Mouse (Mus musculus): Measurements from ENCODE around the gene Tshz2. TPM values are rescaled to one million over a fixed set of nuclear protein-coding genes. Genes with fewer than 3 reads are reported as not detected.

Gene Tshz2
- polyA plus RNA-seq, 1 experiment from 2014 or later: 43.0 TPM

GRCm38 (mm10) chr2:169804380-169804779 lies 171.6 kb downstream of the Tshz2 start:
- H3K4me2 ChIP-seq: no peak overlapping the region
- H3K4me1 ChIP-seq (replicated peaks): peaks cover 11% of the 10 kb centered on the region; the same call in 1 of the 2 replicates
- 74% methylated on average over 5 of the region's 5 CpGs for WGBS
- no peak for ATAC-seq (ENCODE audit: low FRiP score)
- no peak overlapping the region for H3K4me3 ChIP-seq
- H3K36me3 ChIP-seq: no peaks in the 10 kb centered on the region
- H3K27me3 ChIP-seq: no peaks in the 10 kb centered on the region
- H3K27ac ChIP-seq: no peak overlapping the region
- no peaks in the 10 kb centered on the region for H3K9me3 ChIP-seq
- no peak overlapping the region for H3K9ac ChIP-seq

- WGBS: 85% methylated on average over 12 of the region's 12 CpGs
- H3K4me2 ChIP-seq: no peak overlapping the region
- H3K9ac ChIP-seq: no peak overlapping the region
- no peak for ATAC-seq (ENCODE audit: low FRiP score)
- no peaks in the 10 kb centered on the region for H3K9me3 ChIP-seq
- H3K27ac ChIP-seq: no peak overlapping the region
- peaks cover 19% of the 10 kb centered on the region for H3K4me1 ChIP-seq (replicated peaks)
- no peaks in the 10 kb centered on the region for H3K36me3 ChIP-seq
- H3K4me3 ChIP-seq: no peak overlapping the region
- no peaks in the 10 kb centered on the region for H3K27me3 ChIP-seq
Measured at GRCm38 (mm10) chr2:169805545-169805944, 172.7 kb downstream of the Tshz2 start.

DNA sequence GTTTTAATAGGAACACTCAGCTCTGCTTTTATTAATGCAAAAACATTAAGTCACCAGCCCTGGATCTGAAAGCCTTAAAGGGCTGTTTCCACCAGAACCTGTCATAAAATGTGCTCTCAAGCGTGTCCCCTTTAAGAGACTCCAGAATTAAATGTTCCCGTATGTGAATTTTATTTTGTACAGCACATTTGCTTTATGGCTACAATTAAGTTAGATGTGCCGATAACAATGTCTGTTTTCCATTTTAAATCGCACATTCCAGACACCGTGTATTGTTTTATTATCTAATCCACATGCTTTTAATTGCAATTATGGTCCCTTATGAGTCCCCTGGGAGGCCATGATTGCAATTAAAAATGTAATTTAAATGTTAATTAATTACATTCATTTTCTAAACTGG lies 178.8 kb downstream of the Tshz2 start:
- Histone ChIP-seq H3K27me3 (no peaks in the 10 kb centered on the region), H3K9me3 (no peaks in the 10 kb centered on the region), H3K36me3 (no peaks in the 10 kb centered on the region), H3K27ac (peak overlapping the region; percentile 91), H3K4me3 (no peak overlapping the region), H3K4me1 (replicated peaks) (peaks cover 52% of the 10 kb centered on the region), H3K4me2 (no peak overlapping the region), H3K9ac (no peak overlapping the region)
- 62% methylated on average over 5 of the region's 5 CpGs for WGBS
- ATAC-seq (ENCODE audit: low FRiP score): peak; percentile 67

DNA sequence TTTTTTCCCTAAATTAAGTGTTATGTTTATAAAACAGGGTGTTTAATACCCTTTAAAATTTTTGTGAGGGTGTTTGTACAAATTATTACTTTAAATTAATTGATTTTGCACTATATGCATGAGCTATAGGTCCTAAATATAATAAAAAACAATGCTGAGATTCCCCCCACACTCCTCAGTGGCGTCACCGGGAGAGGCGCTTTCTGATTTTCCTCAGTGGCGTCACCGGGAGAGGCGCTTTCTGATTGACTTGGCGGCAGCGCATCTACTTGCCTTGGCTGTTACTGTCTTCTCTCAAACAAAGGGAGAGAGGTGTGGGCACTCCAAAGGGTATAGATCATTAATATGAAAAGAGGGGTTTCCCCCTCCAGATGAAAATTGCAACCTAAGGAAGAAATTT lies 179.2 kb downstream of the Tshz2 start:
- Histone ChIP-seq H3K9me3 (no peaks in the 10 kb centered on the region), H3K9ac (no peak overlapping the region), H3K27ac (peak overlapping the region; percentile 70), H3K4me1 (replicated peaks) (peaks cover 52% of the 10 kb centered on the region), H3K4me3 (no peak overlapping the region), H3K27me3 (no peaks in the 10 kb centered on the region), H3K4me2 (no peak overlapping the region), H3K36me3 (no peaks in the 10 kb centered on the region)
- ATAC-seq (ENCODE audit: low FRiP score): peak; percentile 58; the same call in 1 of the 2 replicates
- 49% methylated on average over 8 of the region's 8 CpGs for WGBS

GRCm38 (mm10) chr2:169812940-169813339 lies 180.1 kb downstream of the Tshz2 start:
- H3K27ac ChIP-seq: peak overlapping the region; percentile 62
- peaks cover 47% of the 10 kb centered on the region for H3K4me1 ChIP-seq (replicated peaks)
- no peak overlapping the region for H3K4me3 ChIP-seq
- no peaks in the 10 kb centered on the region for H3K9me3 ChIP-seq
- H3K4me2 ChIP-seq: no peak overlapping the region
- 93% methylated on average over 7 of the region's 7 CpGs for WGBS
- no peak overlapping the region for H3K9ac ChIP-seq
- no peak for ATAC-seq (ENCODE audit: low FRiP score)
- no peaks in the 10 kb centered on the region for H3K36me3 ChIP-seq
- no peaks in the 10 kb centered on the region for H3K27me3 ChIP-seq

DNA sequence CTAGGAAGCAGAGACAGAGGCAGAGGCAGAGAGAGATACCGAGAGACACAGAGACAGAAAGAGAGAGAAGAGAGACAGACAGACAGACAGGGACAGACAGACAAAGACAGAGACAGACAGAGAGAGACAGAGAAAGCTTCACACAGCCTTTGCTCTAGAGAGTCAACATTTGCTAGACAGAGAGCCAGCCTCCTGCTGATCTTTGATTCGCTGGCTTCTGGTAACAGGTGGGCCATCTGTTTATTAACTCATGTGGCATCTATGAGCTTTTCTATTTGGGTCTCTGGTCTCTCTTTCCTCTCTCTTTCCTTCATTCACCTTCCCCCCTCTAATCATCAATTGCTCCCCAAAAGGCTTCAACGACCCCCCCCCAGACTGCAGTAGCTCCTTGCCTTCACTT lies 181.5 kb downstream of the Tshz2 start:
- ATAC-seq (ENCODE audit: low FRiP score): no peak
- Histone ChIP-seq H3K4me3 (no peak overlapping the region), H3K27me3 (no peaks in the 10 kb centered on the region), H3K4me2 (no peak overlapping the region), H3K9ac (no peak overlapping the region), H3K4me1 (replicated peaks) (peaks cover 45% of the 10 kb centered on the region), H3K36me3 (no peaks in the 10 kb centered on the region), H3K27ac (peak overlapping the region; percentile 41), H3K9me3 (no peaks in the 10 kb centered on the region)
- WGBS: 80% methylated on average over 3 of the region's 3 CpGs

- H3K27me3 ChIP-seq: no peaks in the 10 kb centered on the region
- 52% methylated on average over 10 of the region's 10 CpGs for WGBS
- no peak; the same call in 1 of the 2 replicates for ATAC-seq (ENCODE audit: low FRiP score)
- H3K4me2 ChIP-seq: no peak overlapping the region
- no peaks in the 10 kb centered on the region for H3K36me3 ChIP-seq
- H3K4me1 ChIP-seq (replicated peaks): peaks cover 42% of the 10 kb centered on the region
- H3K9me3 ChIP-seq: no peaks in the 10 kb centered on the region
- no peak overlapping the region for H3K4me3 ChIP-seq
- peak overlapping the region; percentile 41 for H3K27ac ChIP-seq
- no peak overlapping the region for H3K9ac ChIP-seq
Measured at GRCm38 (mm10) chr2:169814757-169815156, 181.9 kb downstream of the Tshz2 start.

- no peaks in the 10 kb centered on the region for H3K9me3 ChIP-seq
- no peaks in the 10 kb centered on the region for H3K36me3 ChIP-seq
- H3K4me3 ChIP-seq: no peak overlapping the region
- no peaks in the 10 kb centered on the region for H3K27me3 ChIP-seq
- 0 out of 2 replicates have a peak overlapping the region, but pooled peaks have one; percentile 3 for H3K27ac ChIP-seq
- H3K9ac ChIP-seq: no peak overlapping the region
- ATAC-seq (ENCODE audit: low FRiP score): no peak
- no peak overlapping the region for H3K4me2 ChIP-seq
- WGBS: 88% methylated on average over 9 of the region's 9 CpGs
- peaks cover 17% of the 10 kb centered on the region for H3K4me1 ChIP-seq (replicated peaks)
Measured at GRCm38 (mm10) chr2:169821021-169821441, 188.2 kb downstream of the Tshz2 start.

DNA sequence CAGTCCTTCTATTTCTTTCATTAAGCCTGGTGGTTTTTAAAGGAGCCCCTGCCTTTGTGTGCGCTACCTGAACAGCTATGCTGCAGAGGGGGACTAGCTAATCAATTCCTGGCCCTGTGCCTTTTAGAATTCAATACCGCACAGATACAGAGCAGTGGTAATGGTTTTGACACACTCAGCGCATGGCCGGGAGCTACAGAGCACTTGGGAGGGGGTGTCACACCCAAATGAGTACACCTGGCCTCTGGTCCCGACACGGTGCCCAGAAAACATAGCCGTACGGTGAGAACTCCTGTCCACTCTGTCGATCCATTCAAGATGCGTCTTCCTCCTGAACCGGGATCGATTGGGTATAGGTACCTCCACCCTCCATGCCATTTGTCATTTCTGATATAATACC lies 193.1 kb downstream of the Tshz2 start:
- 63% methylated on average over 12 of the region's 12 CpGs for WGBS
- Histone ChIP-seq H3K4me3 (no peak overlapping the region), H3K27ac (peak overlapping the region; percentile 83), H3K9me3 (no peaks in the 10 kb centered on the region), H3K4me2 (peak overlapping the region; percentile 30), H3K4me1 (replicated peaks) (peaks cover 30% of the 10 kb centered on the region), H3K9ac (peak overlapping the region; percentile 55; the same call in 1 of the 2 replicates), H3K27me3 (no peaks in the 10 kb centered on the region), H3K36me3 (no peaks in the 10 kb centered on the region)
- peak; percentile 41; the same call in 1 of the 2 replicates for ATAC-seq (ENCODE audit: low FRiP score)

DNA sequence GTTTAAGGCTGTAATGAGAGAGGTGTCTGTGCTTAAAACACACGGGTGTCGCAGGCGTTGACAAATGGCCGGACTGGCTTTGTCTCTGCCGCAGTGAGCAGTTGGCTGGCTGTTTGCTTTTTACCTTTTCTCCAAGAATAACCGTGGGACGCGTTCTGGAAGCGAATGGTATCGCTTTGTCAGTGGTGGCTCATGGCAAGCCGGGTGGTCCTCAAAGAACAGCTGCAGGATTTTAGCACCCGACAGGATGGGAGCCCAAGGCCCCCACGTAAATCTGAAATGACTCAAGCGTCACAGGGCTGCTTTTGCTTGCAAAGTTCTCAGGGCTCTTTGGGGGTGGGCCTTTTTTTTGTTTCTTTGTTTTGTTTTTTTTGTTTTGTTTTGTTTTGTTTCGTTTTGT lies 193.5 kb downstream of the Tshz2 start:
- ATAC-seq (ENCODE audit: low FRiP score): no peak; the same call in 1 of the 2 replicates
- no peaks in the 10 kb centered on the region for H3K27me3 ChIP-seq
- H3K9ac ChIP-seq: peak overlapping the region; percentile 55
- H3K4me1 ChIP-seq (replicated peaks): peaks cover 30% of the 10 kb centered on the region
- no peaks in the 10 kb centered on the region for H3K36me3 ChIP-seq
- no peaks in the 10 kb centered on the region for H3K9me3 ChIP-seq
- H3K4me3 ChIP-seq: no peak overlapping the region
- H3K4me2 ChIP-seq: peak overlapping the region; percentile 30
- WGBS: 40% methylated on average over 15 of the region's 15 CpGs
- H3K27ac ChIP-seq: peak overlapping the region; percentile 83

- 68% methylated on average over 8 of the region's 8 CpGs for WGBS
- Histone ChIP-seq H3K27me3 (no peaks in the 10 kb centered on the region), H3K4me1 (replicated peaks) (peaks cover 32% of the 10 kb centered on the region), H3K9me3 (no peaks in the 10 kb centered on the region), H3K4me3 (no peak overlapping the region), H3K4me2 (no peak overlapping the region), H3K36me3 (no peaks in the 10 kb centered on the region), H3K27ac (peak overlapping the region; percentile 83), H3K9ac (no peak overlapping the region)
- no peak for ATAC-seq (ENCODE audit: low FRiP score)
Measured at GRCm38 (mm10) chr2:169826833-169827232, 194.0 kb downstream of the Tshz2 start.

DNA sequence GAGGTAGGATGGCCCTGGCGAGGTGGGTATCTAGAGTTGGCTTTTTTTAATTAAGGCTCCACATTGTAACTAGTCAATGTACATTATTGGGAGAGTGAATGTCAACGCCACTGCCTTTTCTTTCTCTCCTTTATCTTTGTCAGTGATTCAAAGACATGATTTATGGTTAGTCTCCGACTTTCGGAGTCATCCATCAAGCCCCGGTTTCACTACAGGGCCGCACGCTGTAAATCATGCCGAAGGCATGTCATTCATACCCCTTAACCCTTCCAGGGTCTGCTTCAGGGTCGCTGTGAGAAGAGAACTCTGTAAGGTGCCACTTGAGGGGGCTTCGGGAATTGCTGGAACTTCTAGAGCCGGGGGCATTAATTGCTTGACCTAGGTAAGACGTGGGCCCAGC lies 199.4 kb downstream of the Tshz2 start:
- no peak overlapping the region for H3K9ac ChIP-seq
- peak overlapping the region; percentile 55 for H3K27ac ChIP-seq
- no peaks in the 10 kb centered on the region for H3K9me3 ChIP-seq
- H3K4me3 ChIP-seq: no peak overlapping the region
- H3K4me2 ChIP-seq: no peak overlapping the region
- H3K4me1 ChIP-seq (replicated peaks): peaks cover 45% of the 10 kb centered on the region
- H3K27me3 ChIP-seq: no peaks in the 10 kb centered on the region
- H3K36me3 ChIP-seq: no peaks in the 10 kb centered on the region
- 49% methylated on average over 12 of the region's 12 CpGs for WGBS
- 0 out of 2 replicates have a peak, but pooled peaks have one; percentile 40 for ATAC-seq (ENCODE audit: low FRiP score)

- Histone ChIP-seq H3K9me3 (no peaks in the 10 kb centered on the region), H3K36me3 (no peaks in the 10 kb centered on the region), H3K27me3 (no peaks in the 10 kb centered on the region), H3K4me1 (replicated peaks) (peaks cover 43% of the 10 kb centered on the region), H3K4me2 (no peak overlapping the region), H3K4me3 (no peak overlapping the region), H3K27ac (peak overlapping the region; percentile 58), H3K9ac (no peak overlapping the region)
- no peak for ATAC-seq (ENCODE audit: low FRiP score)
- 58% methylated on average over 9 of the region's 9 CpGs for WGBS
Measured at GRCm38 (mm10) chr2:169833638-169834037, 200.8 kb downstream of the Tshz2 start.

All from hindbrain, embryonic 13.5 days (tissue).